Mouse (Mus musculus): ENCODE data around the gene Sirt2.

DNA sequence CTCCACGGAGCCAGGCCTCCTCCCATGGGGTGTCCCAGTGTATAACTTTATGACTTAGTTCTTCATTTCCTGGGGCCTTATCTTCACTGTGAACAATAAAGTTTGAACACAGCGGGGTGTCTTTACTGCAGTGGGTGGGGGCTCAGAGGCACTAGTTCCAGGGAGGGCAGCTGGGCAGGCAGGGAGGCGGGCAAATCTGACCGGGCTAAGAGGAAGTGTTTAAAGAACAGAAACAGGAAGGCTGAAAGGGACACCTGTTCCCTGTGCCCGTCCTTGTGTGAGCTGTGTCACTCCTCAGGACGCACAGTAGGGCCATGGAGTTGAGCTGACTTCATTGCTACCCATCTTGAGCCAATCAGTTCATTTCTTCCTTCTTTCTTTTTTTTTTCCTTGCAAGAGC lies 65.6 kb downstream of the Sirt2 start:
- no peak for TF ChIP-seq CTCF (IDR thresholded peaks at IDR 0.05; ENCODE audit: low read depth, low read length)
- TF ChIP-seq POLR2A (IDR thresholded peaks at IDR 0.05; ENCODE audit: extremely low read depth, insufficient read depth, low read length): no peak
